Mouse (Mus musculus): Measurements from ENCODE around the gene Hectd4.
"Not testable (repeated sequence)": the region's sequence is repeated elsewhere in the genome, so short reads cannot be mapped to it uniquely, and the experiment has no call there.

The Hectd4 gene

GRCm38 (mm10) chr5:121206984-121207383 is 13.0 kb upstream of the Hectd4 start:
- no peak for DNase-seq

DNA sequence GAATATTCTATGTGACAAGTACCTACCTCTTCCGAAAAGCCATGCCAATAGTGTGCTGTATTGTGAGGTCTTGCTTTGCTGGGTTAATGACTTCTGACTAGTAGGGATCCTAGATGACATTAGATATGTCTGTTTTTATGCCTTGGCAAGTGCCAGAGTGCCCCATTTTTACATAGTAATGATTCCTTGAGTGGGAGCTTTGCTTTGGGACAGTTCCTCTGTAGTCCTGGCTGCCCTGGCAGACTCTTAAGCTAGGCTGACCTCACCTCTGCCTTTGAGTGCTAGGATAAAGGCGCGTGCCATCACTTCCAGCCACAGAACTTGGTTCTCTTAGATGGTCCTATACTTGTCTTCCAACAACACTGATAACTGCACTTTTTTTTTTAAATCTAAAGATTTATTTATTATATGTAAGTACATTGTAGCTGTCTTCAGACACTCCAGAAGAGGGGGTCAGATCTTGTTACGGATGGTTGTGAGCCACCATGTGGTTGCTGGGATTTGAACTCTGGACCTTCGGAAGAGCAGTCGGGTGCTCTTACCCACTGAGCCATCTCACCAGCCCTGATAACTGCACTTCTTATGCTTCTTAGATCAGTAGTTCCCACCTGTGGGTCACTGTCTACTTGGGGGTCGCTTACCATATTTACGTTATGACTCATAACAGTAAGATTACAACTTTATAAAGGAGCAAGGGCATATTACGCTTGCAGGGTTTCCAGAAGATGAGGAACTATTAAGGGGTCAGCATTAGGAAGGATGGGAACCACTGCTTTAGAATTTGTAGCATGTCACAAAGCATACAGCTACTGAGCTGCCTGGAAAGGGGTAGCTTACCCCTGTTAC is 10.0 kb upstream of the Hectd4 start:
- no peak for DNase-seq

DNA sequence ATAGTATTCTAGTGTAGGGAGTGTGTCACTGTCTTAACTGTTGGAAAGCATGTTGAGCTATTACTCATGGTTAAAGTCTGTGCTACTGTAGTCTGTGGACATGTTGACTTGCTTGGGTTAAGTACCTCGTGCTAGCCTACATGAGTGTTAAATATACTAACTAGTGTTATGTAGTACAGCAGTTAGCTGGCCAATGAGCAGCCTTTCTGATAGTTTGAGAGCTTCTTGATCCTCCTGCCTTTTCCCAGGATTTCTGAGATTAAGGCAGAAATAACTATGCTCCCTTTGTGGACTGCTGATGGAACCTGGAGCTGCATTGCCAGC is 9.5 kb upstream of the Hectd4 start:
- DNase-seq, result no peak

- DNase-seq, result no peak
Observed at GRCm38 (mm10) chr5:121212108-121212507, 7.9 kb upstream of the Hectd4 start.

GRCm38 (mm10) chr5:121214707-121215106 is 5.3 kb upstream of the Hectd4 start:
- DNase-seq, result no peak

- peak; percentile 80 for DNase-seq
Observed at GRCm38 (mm10) chr5:121215380-121216125, 4.5 kb upstream of the Hectd4 start.

DNA sequence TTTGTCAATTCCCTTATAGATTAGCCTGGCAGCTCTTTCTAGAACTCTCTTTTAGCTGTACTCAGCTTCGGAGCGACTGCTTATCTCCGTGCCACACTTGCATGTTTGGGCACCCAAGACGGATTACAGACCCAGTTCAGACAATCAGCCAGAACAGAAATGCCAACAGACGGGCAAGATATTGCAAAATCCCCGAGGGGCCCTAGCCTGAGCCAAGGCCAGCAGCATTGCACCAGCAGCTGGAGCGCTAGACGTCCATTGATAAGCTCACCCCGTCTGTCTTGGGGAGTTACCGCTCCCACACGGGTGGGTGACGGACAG is 3.9 kb upstream of the Hectd4 start:
- no peak for DNase-seq

- DNase-seq, result not testable (repeated sequence)
Observed at GRCm38 (mm10) chr5:121216584-121217312, 3.3 kb upstream of the Hectd4 start.

DNA sequence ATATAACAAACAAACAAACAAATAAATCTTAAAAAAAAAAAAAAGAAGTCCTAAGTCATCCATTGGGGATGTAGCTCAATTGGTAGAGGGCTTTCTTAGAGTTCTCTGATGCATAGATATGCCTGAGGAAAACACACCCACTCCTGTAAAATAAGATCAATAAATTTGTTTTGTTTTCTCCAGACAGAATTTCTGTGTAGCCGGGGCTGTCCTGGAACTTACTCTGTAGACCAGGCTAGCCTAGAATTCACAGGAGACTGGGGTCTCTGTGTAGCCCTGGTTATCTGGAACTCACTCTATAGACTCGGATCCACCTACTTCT is 2.7 kb upstream of the Hectd4 start:
- no peak for DNase-seq

DNA sequence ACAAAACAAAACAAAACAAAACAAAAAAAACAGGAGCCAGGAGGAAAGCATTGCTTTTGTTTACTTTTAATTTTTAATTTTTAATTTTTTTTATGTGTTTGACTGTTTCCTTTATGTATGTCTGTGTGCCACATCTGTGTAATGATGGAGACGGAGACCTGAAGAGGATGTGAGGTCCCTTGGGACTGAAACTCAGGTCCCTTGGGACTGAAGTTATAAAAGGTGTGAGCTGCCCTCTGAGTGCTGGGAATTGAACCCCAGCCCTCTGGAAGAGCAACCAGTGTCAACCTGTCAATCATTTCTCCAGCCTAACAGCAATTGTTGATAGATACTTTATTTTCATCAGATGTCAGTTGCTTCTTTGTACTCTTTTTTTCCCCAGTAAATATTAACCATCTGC is 829 bp upstream of the Hectd4 start:
- no peak for DNase-seq

- DNase-seq, result peak; percentile 60
Observed at GRCm38 (mm10) chr5:121220732-121221301, 798 bp downstream of the Hectd4 start.

- DNase-seq, result no peak
Observed at GRCm38 (mm10) chr5:121221328-121221850, 1.4 kb downstream of the Hectd4 start.

DNA sequence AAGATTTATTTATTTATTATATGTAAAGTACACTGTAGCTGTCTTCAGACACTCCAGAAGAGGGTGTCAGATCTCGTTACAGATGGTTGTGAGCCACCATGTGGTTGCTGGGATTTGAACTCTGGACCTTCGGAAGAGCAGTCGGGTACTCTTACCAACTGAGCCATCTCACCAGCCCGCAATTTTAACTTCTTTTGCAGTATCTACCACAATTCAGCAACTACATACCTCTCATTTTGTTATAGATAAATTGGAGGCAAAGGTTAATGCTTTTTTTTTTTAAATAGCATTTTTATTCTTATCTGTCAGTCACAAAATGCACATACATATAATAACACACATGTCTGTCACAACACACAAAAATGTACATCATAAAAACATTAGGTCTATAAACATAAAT is 4.0 kb downstream of the Hectd4 start:
- DNase-seq, result not testable (repeated sequence)

DNA sequence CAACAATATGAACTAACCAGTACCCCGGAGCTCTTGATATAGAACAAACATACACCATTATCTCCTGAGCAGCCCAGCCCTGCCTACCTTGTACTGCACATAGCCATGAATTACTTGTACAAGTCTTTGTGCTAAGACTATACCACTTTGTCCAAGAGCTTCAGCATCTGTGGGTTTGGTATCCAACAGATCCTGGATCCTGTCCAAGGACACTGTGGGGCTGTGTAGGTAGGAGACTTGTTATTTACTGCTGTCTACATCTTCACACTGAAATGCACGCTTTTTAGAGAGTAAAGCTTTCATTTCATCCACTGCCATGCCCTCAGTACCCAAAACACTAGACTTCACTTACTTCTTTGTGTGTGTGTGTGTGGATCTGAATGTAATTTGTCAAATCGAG is 4.8 kb downstream of the Hectd4 start:
- no peak for DNase-seq

DNA sequence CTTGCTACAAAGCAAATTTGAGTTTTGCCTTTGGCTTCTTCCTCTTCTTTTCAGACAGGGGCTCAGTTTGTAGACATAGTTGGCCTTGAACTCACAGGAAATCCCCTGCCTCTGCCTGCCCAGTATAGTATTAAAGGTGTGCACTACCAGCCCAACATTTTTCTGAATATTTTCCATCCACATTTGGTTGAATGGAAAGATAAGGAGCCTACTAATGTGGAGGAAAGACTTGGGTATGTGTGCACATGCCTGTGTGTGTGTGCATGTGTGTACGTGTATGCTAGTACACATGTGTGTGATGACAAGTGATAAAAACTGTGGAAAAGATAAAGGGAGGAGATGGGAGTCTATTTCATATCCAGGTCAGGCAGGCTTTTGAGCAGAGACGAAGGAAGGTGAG is 5.8 kb downstream of the Hectd4 start:
- DNase-seq, result no peak

- no peak for DNase-seq
Observed at GRCm38 (mm10) chr5:121226406-121226805, 6.4 kb downstream of the Hectd4 start.

GRCm38 (mm10) chr5:121226845-121227244 is 6.8 kb downstream of the Hectd4 start:
- no peak for DNase-seq

DNA sequence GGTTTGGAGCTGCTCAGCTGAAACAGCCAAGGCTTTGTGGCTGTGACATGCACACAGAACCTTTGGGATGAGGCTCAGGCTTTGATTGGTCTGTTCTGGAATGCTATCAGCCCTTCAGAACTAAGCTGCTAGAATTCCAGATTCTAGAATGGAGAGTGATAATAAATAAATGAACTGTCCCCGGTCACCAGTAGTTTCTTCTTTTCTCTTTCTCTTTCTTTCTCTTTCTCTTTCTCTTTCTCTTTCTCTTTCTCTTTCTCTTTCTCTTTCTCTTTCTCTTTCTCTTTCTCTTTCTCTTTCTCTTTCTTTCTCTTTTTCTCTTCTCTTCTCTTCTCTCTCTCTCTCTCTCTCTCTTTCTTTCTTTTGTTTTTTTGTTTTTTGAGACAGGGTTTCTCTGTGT is 7.3 kb downstream of the Hectd4 start:
- not testable (repeated sequence) for DNase-seq

GRCm38 (mm10) chr5:121229182-121229581 is 9.2 kb downstream of the Hectd4 start:
- DNase-seq, result no peak

GRCm38 (mm10) chr5:121230811-121231210 is 10.8 kb downstream of the Hectd4 start:
- no peak for DNase-seq

GRCm38 (mm10) chr5:121232789-121233188 is 12.8 kb downstream of the Hectd4 start:
- DNase-seq, result no peak

GRCm38 (mm10) chr5:121233726-121234125 is 13.7 kb downstream of the Hectd4 start:
- no peak for DNase-seq

DNA sequence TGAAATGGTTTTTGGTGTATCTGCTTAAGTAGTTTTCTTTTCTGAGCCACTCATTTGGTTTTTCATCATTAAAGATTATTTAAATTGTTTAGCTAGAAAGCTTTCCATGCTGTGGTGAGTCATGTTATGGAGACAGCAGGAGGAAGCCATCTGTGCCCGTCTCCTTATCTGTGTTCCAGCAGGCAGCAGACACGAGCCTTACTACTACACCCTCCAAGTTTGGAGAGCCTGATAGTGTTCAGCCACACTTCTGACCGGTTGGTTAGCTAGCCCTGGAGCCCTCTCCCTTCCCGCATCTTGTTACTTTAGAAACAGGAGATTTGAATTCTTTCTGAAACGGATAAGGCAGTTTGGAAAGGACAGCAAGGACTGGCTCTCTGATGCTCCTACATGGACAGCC is 16.2 kb downstream of the Hectd4 start:
- DNase-seq, result no peak

All from retina, postnatal 1 day (tissue).